In the genomic region with DNA sequence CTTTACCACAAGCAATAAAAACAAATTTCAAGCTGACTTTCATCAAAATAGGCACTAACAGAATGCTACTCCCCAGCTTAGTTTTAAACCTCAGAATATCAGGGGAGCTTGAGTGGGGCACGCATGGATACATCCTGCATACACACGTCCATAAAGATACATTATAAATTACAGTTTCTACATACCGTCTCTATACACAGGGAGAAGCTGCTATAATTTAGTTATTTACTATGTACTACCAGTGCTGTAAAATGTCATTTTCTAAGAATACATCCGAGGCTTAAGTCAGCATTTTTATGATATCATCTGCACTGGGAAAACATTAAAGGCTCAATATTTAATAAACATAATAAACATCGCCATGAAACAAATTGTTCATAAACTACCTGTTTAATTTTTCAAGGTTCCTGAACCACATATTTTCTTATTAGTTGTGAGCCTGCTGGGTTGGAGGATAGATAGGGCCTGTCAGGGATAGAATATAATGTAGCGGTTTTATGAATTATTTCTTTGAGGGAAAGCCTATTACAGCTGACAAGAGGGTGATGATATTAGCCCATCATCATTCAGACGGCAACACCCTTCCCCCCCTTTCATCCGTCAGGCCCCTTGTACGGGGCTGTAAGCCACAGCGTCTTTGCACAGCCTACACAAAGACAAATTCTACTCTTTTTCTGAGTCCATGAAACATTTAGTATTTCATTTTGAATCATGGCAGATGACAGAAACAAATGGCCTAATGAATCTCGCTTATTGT, we compare ENCODE assay signal across 32 mouse cellular contexts.
DNase-seq lines count a peak whose midpoint lies in the region; ATAC-seq lines count a peak whose summit lies in the region.
"Had no signal": no experiment of that assay in that cellular context is flagged by ENCODE, and none has a peak within 500 bp of the region (broad histone marks: within the 10 kb centered on the region; RNA-seq: fewer than 3 reads in every experiment).

No protein-coding gene starts in this region.

- 0 out of 2 replicates have a peak, but pooled peaks have one; percentile 48 for ATAC-seq in hindbrain, embryonic 12.5 days (ENCODE audit: low FRiP score)
- peak; percentile 82 for ATAC-seq in neural tube, embryonic 13.5 days (ENCODE audit: low read depth)
- ATAC-seq: forebrain, embryonic 13.5 days; intestine, postnatal 0 days; lung, postnatal 0 days; Patski had no signal

- no peaks in the 10 kb centered on the region for H3K27me3 ChIP-seq in hindbrain, embryonic 12.5 days
- no peaks in the 10 kb centered on the region for H3K27me3 ChIP-seq in hindbrain, embryonic 10.5 days (ENCODE audit: insufficient read depth, poor library complexity, severe bottlenecking)
- no peaks in the 10 kb centered on the region for H3K27me3 ChIP-seq in neural tube, embryonic 13.5 days
- H3K27me3 ChIP-seq: forebrain, embryonic 13.5 days; heart, embryonic 13.5 days; limb, embryonic 15.5 days; liver, embryonic 13.5 days; megakaryocyte, embryonic 14.5 days had no signal

- no peak overlapping the region for H3K9ac ChIP-seq in hindbrain, embryonic 12.5 days
- no peak overlapping the region for H3K9ac ChIP-seq in neural tube, embryonic 13.5 days
- H3K9ac ChIP-seq: forebrain, embryonic 13.5 days; heart, embryonic 13.5 days; limb, embryonic 15.5 days; liver, embryonic 13.5 days had no signal

- no peak for DNase-seq in hindbrain, embryonic 10.5 days (ENCODE audit: low spot score)
- DNase-seq in retina, embryonic 14.5 days (ENCODE audit: low spot score) = peak; percentile 20
- DNase-seq in retina, postnatal 1 day = no peak
- DNase-seq in urinary bladder, postnatal 4 days (ENCODE audit: low spot score in 2 of 2) = no peak
- DNase-seq in spleen, postnatal 10 days (ENCODE audit: low spot score in 2 of 2) = no peak
- DNase-seq: adrenal gland, postnatal 10 days; cerebellum, adult 11 months; cerebellum, adult 9-10 months; cerebellum, postnatal 36 days; gastrocnemius, postnatal 10 days; heart, postnatal 10 days; kidney, adult 9 months; kidney, postnatal 10 days; layer of hippocampus, adult 9-11 months; liver, embryonic 13.5 days; lung, adult 18-20 months; lung, postnatal 4 days; right cerebral cortex, adult 18-20 months; spleen, adult 18-20 months; thymus, adult 18-20 months; thymus, postnatal 4 days had no signal

- H3K9me3 ChIP-seq in hindbrain, embryonic 12.5 days (replicated peaks) = no peaks in the 10 kb centered on the region
- H3K9me3 ChIP-seq in hindbrain, embryonic 10.5 days = no peaks in the 10 kb centered on the region
- no peaks in the 10 kb centered on the region for H3K9me3 ChIP-seq in neural tube, embryonic 13.5 days
- H3K9me3 ChIP-seq: forebrain, embryonic 13.5 days; heart, embryonic 13.5 days; limb, embryonic 10.5 days; limb, embryonic 15.5 days; liver, embryonic 13.5 days; megakaryocyte, embryonic 14.5 days had no signal

- no peaks in the 10 kb centered on the region for H3K4me1 ChIP-seq in hindbrain, embryonic 12.5 days
- H3K4me1 ChIP-seq in hindbrain, embryonic 10.5 days (replicated peaks) = no peaks in the 10 kb centered on the region
- H3K4me1 ChIP-seq in neural tube, embryonic 13.5 days (replicated peaks) = peaks cover 4% of the 10 kb centered on the region; the same call in 1 of the 2 replicates
- H3K4me1 ChIP-seq: forebrain, embryonic 13.5 days; heart, embryonic 13.5 days; limb, embryonic 10.5 days; limb, embryonic 15.5 days; liver, embryonic 13.5 days; megakaryocyte, embryonic 14.5 days had no signal

- 73% methylated on average over 11 of the region's 11 CpGs for WGBS in hindbrain, embryonic 12.5 days
- WGBS in hindbrain, embryonic 10.5 days = 92% methylated on average over 11 of the region's 11 CpGs
- 62% methylated on average over 11 of the region's 11 CpGs for WGBS in neural tube, embryonic 13.5 days

- no peaks in the 10 kb centered on the region for H3K36me3 ChIP-seq in hindbrain, embryonic 12.5 days
- H3K36me3 ChIP-seq in hindbrain, embryonic 10.5 days = no peaks in the 10 kb centered on the region
- H3K36me3 ChIP-seq in neural tube, embryonic 13.5 days = no peaks in the 10 kb centered on the region
- H3K36me3 ChIP-seq: heart, embryonic 13.5 days; limb, embryonic 10.5 days; limb, embryonic 15.5 days; liver, embryonic 13.5 days had no signal

- H3K4me3 ChIP-seq in hindbrain, embryonic 12.5 days = no peak overlapping the region
- H3K4me3 ChIP-seq in hindbrain, embryonic 10.5 days = no peak overlapping the region
- H3K4me3 ChIP-seq in neural tube, embryonic 13.5 days = no peak overlapping the region
- H3K4me3 ChIP-seq: forebrain, embryonic 13.5 days; heart, embryonic 13.5 days; limb, embryonic 10.5 days; limb, embryonic 15.5 days; liver, embryonic 13.5 days; megakaryocyte, embryonic 14.5 days had no signal

- H3K27ac ChIP-seq in hindbrain, embryonic 12.5 days = no peak overlapping the region
- H3K27ac ChIP-seq in hindbrain, embryonic 10.5 days = no peak overlapping the region
- no peak overlapping the region for H3K27ac ChIP-seq in neural tube, embryonic 13.5 days (replicated peaks)
- H3K27ac ChIP-seq: forebrain, embryonic 13.5 days; heart, embryonic 13.5 days; limb, embryonic 10.5 days; limb, embryonic 15.5 days; liver, embryonic 13.5 days; stomach, postnatal 0 days had no signal

- no peak overlapping the region for H3K4me2 ChIP-seq in hindbrain, embryonic 12.5 days (replicated peaks)
- no peak overlapping the region for H3K4me2 ChIP-seq in neural tube, embryonic 13.5 days
- H3K4me2 ChIP-seq: forebrain, embryonic 13.5 days; heart, embryonic 13.5 days; limb, embryonic 15.5 days; liver, embryonic 13.5 days had no signal
